Mouse (Mus musculus): ENCODE results near the gene Slc25a14. TPM values are rescaled to one million over a fixed set of nuclear protein-coding genes. Genes with fewer than 3 reads are reported as not detected.

Gene Slc25a14
- polyA plus RNA-seq, 1 experiment, result 34.7 TPM

DNA sequence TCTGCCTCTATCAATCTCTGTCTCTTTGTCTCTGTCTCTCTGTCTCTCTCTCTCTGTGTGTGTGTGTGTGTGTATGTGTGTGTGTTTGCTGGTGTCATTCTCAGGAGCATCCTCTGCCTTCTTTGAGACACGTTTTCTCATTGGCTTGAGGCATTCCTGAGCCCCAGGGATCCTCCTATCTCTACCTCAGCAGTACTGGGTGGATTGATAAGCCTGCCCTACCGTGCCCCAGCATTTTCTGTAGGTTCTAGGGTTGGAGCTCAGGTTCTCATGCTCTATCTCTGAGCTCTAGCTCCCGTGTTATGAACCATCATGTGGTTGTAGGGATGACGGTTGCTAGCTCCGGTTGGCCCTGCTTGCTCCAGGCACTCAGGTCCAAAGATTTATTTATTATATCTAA, 60.6 kb downstream of the Slc25a14 start:
- H3K4me3 ChIP-seq (replicated peaks; ENCODE audit: insufficient read depth, low read depth, low read length), result no peak overlapping the region
- DNase-seq, result no peak
- WGBS, result 70% methylated on average over 5 of the region's 5 CpGs
- H3K27ac ChIP-seq (ENCODE audit: insufficient read depth, low read length), result no peak overlapping the region
- no peaks in the 10 kb centered on the region for H3K4me1 ChIP-seq (ENCODE audit: control insufficient read depth, insufficient read depth, low read length)
- no peaks in the 10 kb centered on the region for H3K27me3 ChIP-seq (ENCODE audit: control insufficient read depth, insufficient read depth, low read length)
- TF ChIP-seq CTCF (IDR thresholded peaks at IDR 0.05; ENCODE audit: borderline replicate concordance, insufficient read depth, low read depth, low read length), result no peak
- no peak for TF ChIP-seq POLR2A (IDR thresholded peaks at IDR 0.05; ENCODE audit: borderline replicate concordance, insufficient read depth, low read length)

DNA sequence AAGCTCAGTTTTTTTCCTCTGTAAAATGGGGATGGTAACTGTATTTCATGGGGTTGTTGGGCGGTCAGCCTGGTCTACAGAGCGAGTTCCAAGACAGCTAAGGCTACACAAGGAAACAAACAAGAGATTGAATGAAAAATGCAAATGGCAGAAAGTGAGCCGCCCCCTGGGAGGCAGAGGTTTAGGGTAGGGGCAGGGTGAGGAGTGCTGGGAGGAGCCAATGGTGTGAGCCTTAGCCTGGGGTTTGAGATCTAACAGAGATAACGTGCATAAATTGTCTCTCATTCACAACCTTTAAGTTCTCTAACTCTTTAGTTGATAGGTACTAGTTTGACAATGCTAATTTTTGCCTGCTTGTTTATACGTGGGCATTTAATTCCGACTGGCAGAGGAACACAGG, 71.2 kb downstream of the Slc25a14 start:
- Histone ChIP-seq H3K4me3 (replicated peaks; ENCODE audit: insufficient read depth, low read depth, low read length) (peak overlapping the region; percentile 70), H3K27me3 (ENCODE audit: control insufficient read depth, insufficient read depth, low read length) (no peaks in the 10 kb centered on the region), H3K27ac (ENCODE audit: insufficient read depth, low read length) (no peak overlapping the region), H3K4me1 (ENCODE audit: control insufficient read depth, insufficient read depth, low read length) (peaks cover 3% of the 10 kb centered on the region; the same call in 1 of the 2 replicates)
- 6% methylated on average over 6 of the region's 6 CpGs for WGBS
- DNase-seq, result no peak
- TF ChIP-seq CTCF (IDR thresholded peaks at IDR 0.05; ENCODE audit: borderline replicate concordance, insufficient read depth, low read depth, low read length) (no peak), POLR2A (IDR thresholded peaks at IDR 0.05; ENCODE audit: borderline replicate concordance, insufficient read depth, low read length) (no peak)

DNA sequence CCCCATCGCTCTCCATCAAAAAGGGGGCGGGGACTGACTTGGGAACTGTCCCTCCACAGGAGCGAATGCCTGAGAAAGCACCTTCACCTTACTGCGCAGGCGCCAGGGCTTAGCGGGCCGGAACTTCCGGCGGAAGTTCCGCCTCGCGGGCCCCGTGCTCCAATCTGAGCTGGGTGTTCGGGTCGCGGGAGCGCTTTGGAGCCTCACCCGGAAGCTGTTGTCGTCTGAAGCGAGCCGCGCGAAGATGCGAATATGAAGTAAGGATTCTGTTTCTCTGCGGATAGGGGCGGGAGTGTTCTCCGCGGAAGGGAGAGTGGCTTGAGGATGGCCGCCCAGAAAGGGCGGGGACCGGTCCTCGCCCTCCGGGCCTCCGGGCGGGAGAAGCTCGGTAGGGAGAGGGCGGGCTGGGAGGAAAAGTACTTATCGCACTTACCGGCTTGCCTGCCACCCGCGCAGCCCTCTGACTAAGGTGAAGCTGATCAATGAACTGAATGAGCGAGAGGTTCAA, 71.7 kb downstream of the Slc25a14 start, which contains the start of gene Rbmx2:
Gene Rbmx2, plus strand, starts transcription at position 141 of the 508 bp plus-strand sequence.
- peak; percentile 90 to 93 for DNase-seq
- Histone ChIP-seq H3K27me3 (ENCODE audit: control insufficient read depth, insufficient read depth, low read length) (no peaks in the 10 kb centered on the region), H3K27ac (ENCODE audit: insufficient read depth, low read length) (no peak within 1 kb of the TSS), H3K4me1 (ENCODE audit: control insufficient read depth, insufficient read depth, low read length) (peaks cover 3% of the 10 kb centered on the region; the same call in 1 of the 2 replicates), H3K4me3 (replicated peaks; ENCODE audit: insufficient read depth, low read depth, low read length) (peak within 1 kb of the TSS; percentile 83)
- no peak for TF ChIP-seq CTCF (IDR thresholded peaks at IDR 0.05; ENCODE audit: borderline replicate concordance, insufficient read depth, low read depth, low read length)
- TF ChIP-seq POLR2A (IDR thresholded peaks at IDR 0.05; ENCODE audit: borderline replicate concordance, insufficient read depth, low read length), result peak; percentile 51; the same call in 1 of the 2 replicates
- WGBS, result 1% methylated on average over 42 of the region's 42 CpGs

DNA sequence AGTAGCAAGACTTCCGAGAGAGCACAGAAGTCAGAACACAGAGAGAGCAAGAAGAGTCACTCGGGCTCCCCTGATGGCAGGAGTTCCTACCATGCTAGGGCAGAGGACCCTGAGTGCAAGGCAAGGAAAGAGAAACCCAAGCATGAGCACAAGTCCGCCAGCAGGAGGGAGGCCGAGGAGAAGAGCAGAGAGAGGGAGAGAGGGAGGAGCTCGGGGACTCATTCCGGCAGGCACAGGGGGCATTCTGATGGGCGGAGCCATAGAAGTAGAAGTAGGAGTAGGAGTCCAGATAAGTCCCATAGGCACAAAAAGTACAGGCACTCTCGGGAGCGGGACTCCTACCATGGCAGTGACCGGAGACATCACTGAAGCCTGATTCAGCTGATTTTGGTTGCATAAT, 86.5 kb downstream of the Slc25a14 start:
- no peak overlapping the region for H3K27ac ChIP-seq (ENCODE audit: insufficient read depth, low read length)
- 84% methylated on average over 10 of the region's 10 CpGs for WGBS

More for the DNA sequence above, 86.5 kb downstream of the Slc25a14 start:
- no peak for DNase-seq
- TF ChIP-seq CTCF (IDR thresholded peaks at IDR 0.05; ENCODE audit: borderline replicate concordance, insufficient read depth, low read depth, low read length) (no peak), POLR2A (IDR thresholded peaks at IDR 0.05; ENCODE audit: borderline replicate concordance, insufficient read depth, low read length) (no peak)
- H3K4me1 ChIP-seq (ENCODE audit: control insufficient read depth, insufficient read depth, low read length), result no peaks in the 10 kb centered on the region
- H3K4me3 ChIP-seq (replicated peaks; ENCODE audit: insufficient read depth, low read depth, low read length), result no peak overlapping the region
- no peaks in the 10 kb centered on the region for H3K27me3 ChIP-seq (ENCODE audit: control insufficient read depth, insufficient read depth, low read length)

Other genes with a start within 250 kb of the Slc25a14 start
- 0.36 and 0.38 TPM in 2 replicates for gene Elf4, start 160.3 kb upstream of the Slc25a14 start, polyA plus RNA-seq (2012; rRNA removed)
- 36.7 and 40.0 TPM in 2 replicates for gene Aifm1, start 109.8 kb upstream of the Slc25a14 start, polyA plus RNA-seq (2012; rRNA removed)
- gene Rab33a, start 104.1 kb upstream of the Slc25a14 start, polyA plus RNA-seq (2012; rRNA removed), result 52.6 and 55.0 TPM in 2 replicates
- gene Zfp280c, start 28.9 kb upstream of the Slc25a14 start, polyA plus RNA-seq (2012; rRNA removed), result 26.6 and 27.9 TPM in 2 replicates
- gene Gpr119, start 51.1 kb downstream of the Slc25a14 start, polyA plus RNA-seq (2012; rRNA removed), result 0.03 TPM in 1 of 2 replicates, not detected in the other
- 9.4 and 9.5 TPM in 2 replicates for gene Rbmx2, start 71.6 kb downstream of the Slc25a14 start, polyA plus RNA-seq (2012; rRNA removed)

Data from cerebellum, adult 2 months (tissue).